Mouse (Mus musculus) heart, embryonic 13.5 days (tissue): ENCODE results near the gene Golm1. TPM values are rescaled to one million over a fixed set of nuclear protein-coding genes. Genes with fewer than 3 reads are reported as not detected.

Experiments used
- ATAC-seq: fragments of 200-750 bp; cut with Nextera tagmentation; 2 replicates; pipeline ENCODE4 v1.8.0; 2017; ENCODE audit warnings: moderate TSS enrichment; ENCODE audit not compliant: insufficient number of reproducible peaks, low FRiP score, low TSS enrichment; ENCODE audit errors: extremely low read depth
- H3K27ac ChIP-seq: fragments of 300-500 bp; sonication (generic); replicated peaks from 2 replicates; pipeline ENCODE4 v1.5.1; 2015; ENCODE audit warnings: moderate library complexity, mild to moderate bottlenecking, inconsistent platforms
- H3K27me3 ChIP-seq: fragments of 300-500 bp; sonication (generic); replicated peaks from 2 replicates; pipeline ENCODE4 v1.6.1; 2015; ENCODE audit warnings: mild to moderate bottlenecking, inconsistent platforms
- H3K36me3 ChIP-seq: fragments of 300-500 bp; sonication (generic); 2 replicates; pipeline ENCODE4 v1.6.1; 2015; ENCODE audit warnings: mild to moderate bottlenecking, inconsistent platforms
- H3K4me1 ChIP-seq: fragments of 300-500 bp; sonication (generic); 2 replicates; pipeline ENCODE4 v1.6.1; 2015; ENCODE audit warnings: inconsistent platforms
- H3K4me2 ChIP-seq: fragments of 300-500 bp; sonication (generic); 2 replicates; pipeline ENCODE4 v1.6.1; 2015; ENCODE audit warnings: inconsistent platforms, mild to moderate bottlenecking, moderate library complexity
- H3K4me3 ChIP-seq: fragments of 300-500 bp; sonication (generic); 2 replicates; pipeline ENCODE4 v1.5.1; 2015; ENCODE audit warnings: moderate library complexity, mild to moderate bottlenecking, inconsistent platforms
- H3K9ac ChIP-seq: fragments of 300-500 bp; sonication (generic); 2 replicates; pipeline ENCODE4 v1.6.1; 2015; ENCODE audit warnings: inconsistent platforms, mild to moderate bottlenecking, moderate library complexity
- H3K9me3 ChIP-seq: fragments of 300-500 bp; sonication (generic); 2 replicates; pipeline ENCODE4 v1.6.1; 2016; ENCODE audit warnings: inconsistent platforms
- WGBS: fragments of 180-500 bp; shearing (Covaris S2); methylation state at CpG from one replicate; pipeline ENCODE4 v1.1.7; 2015; ENCODE audit warnings: mixed read lengths; 5-methylcytosine and 5-hydroxymethylcytosine counted together
- polyA plus RNA-seq: library from polyadenylated mRNA; unstranded; fragments of >200 nt; fragmentation: Nextera tagmentation; extraction: Ambion mirVana; gene quantifications from 2 replicates; pipeline ENCODE4 v1.2.1, GENCODE M21; 2015

Golm1 gene
- polyA plus RNA-seq, 1 experiment from 2014 or later = 51.3 TPM

DNA sequence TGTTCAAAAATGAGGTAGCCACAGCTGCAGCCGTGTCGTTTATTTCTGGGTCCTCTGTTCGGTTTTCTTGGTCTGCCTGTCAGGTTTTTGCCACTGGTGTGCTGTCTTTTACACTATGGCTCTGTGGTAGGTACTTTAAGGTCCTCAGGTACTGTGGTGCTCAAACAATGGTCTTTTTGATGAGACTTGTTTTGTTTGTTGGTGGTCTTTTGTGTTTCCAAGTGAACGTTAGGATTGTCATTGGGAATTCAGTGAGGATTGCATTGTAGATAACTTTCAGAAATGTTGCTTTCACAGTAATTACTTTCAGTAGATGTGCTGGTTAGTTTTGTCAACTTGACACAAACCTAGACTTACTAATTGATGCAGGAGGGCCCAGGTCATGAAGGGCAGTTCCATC lies 85.9 kb downstream of the Golm1 start:
- H3K4me2 ChIP-seq = no peak overlapping the region
- no peaks in the 10 kb centered on the region for H3K27me3 ChIP-seq
- no peak for ATAC-seq
- H3K27ac ChIP-seq = no peak overlapping the region
- no peak overlapping the region for H3K9ac ChIP-seq
- H3K4me3 ChIP-seq = no peak overlapping the region
- H3K36me3 ChIP-seq = peaks cover 76% of the 10 kb centered on the region
- H3K4me1 ChIP-seq = peaks cover 30% of the 10 kb centered on the region
- WGBS = 85% methylated on average over 4 of the region's 4 CpGs
- H3K9me3 ChIP-seq = no peaks in the 10 kb centered on the region

DNA sequence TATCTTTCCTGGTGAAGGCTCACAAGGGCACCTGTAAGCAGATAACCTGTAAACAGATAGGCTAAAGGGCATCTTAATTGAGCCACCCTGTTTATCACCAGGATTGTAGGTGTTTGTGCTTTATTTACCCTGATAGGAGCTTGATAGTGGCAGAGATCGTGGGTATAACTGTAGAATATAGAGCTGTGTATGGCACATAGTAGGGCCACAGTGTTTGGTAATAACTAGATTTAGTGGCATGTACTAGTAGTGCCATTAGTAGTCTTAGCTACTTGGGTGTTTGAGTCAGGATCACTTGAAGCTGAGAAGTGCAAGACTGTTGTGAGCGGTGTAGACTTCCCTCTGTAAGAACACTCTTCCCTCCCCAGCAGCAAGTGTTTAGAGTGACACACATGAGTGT lies 88.4 kb downstream of the Golm1 start:
- Histone ChIP-seq H3K9me3 (no peaks in the 10 kb centered on the region), H3K36me3 (peaks cover 53% of the 10 kb centered on the region), H3K27ac (no peak overlapping the region), H3K4me2 (peak overlapping the region; percentile 82), H3K27me3 (no peaks in the 10 kb centered on the region), H3K4me1 (peaks cover 35% of the 10 kb centered on the region), H3K9ac (peak overlapping the region; percentile 94), H3K4me3 (no peak overlapping the region)
- 77% methylated on average over 2 of the region's 2 CpGs for WGBS
- ATAC-seq = no peak

DNA sequence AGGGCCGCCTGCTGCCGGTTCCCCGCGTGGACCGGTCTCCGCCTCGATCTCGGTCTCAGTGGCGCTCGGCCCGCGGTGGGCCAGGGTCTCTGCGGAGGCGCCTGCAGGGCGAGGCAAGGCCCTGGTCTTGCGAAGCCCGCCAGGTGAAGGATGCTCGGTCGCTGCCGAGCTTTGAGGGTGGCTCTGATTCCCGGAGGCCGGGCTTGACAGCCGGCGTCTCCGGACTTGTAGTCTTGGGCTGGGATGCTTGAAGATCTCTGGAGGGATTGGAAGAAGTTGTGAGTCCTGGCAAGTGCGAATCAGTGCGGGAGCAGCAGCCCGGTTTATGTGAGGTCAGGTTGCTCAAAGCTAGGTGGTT lies 90.0 kb downstream of the Golm1 start:
- peaks cover 37% of the 10 kb centered on the region for H3K36me3 ChIP-seq
- ATAC-seq = no peak; the same call in 1 of the 2 replicates
- WGBS = under 1% methylated on average over 28 of the region's 28 CpGs

DNA sequence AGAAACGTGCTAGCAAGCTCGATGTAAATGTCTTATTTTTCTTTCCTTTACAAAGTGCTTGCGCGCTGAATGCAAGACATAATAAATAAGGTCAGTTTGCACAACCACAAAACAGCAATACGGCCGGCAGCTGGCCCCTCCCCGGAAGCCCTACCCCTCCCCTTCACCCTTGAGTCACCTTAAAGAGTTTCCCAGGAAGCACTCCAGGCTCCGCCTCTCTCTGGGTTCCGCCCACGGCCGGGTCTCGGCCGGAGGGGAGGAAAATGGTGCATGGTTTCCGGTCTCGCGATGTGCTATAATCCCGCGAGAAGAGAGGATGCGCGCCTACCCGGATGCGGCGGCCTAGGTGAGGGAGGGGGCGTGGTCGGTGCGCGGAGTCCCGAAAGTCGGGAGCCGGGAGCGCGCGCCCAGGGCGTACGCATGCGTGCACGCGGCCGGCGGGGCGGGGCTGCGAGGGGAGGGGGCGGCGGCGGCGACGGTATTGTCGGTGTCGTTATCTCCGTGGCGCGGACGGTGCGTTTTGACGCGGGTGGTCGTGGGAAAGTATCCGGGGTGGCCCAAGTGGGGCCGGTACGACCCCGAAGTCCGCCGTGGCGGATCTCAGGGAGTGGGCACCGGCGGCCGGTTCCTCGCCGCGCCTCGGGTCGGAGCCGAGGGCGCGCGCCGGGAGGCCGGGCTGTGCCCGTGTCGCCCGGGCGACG lies 90.5 kb downstream of the Golm1 start, which contains the start of the genes Agtpbp1 and Naa35:
Gene Agtpbp1, minus strand, starts transcription at position 281 of the 701 bp plus-strand sequence.
Gene Naa35, plus strand, starts transcription at position 313 of the 701 bp plus-strand sequence.
- peak within 1 kb of the TSS; percentile 82 for H3K4me2 ChIP-seq
- peak; percentile 96 for ATAC-seq
- H3K4me3 ChIP-seq = peak within 1 kb of the TSS; percentile 90
- under 1% methylated on average over 80 of the region's 83 CpGs for WGBS
- peak within 1 kb of the TSS; percentile 94 for H3K9ac ChIP-seq
- H3K27ac ChIP-seq = peak within 1 kb of the TSS; percentile 80
- peaks cover 32% of the 10 kb centered on the region for H3K36me3 ChIP-seq
- H3K4me1 ChIP-seq = peaks cover 35% of the 10 kb centered on the region
- H3K27me3 ChIP-seq = no peaks in the 10 kb centered on the region
- H3K9me3 ChIP-seq = no peaks in the 10 kb centered on the region

More for the DNA sequence above, 90.0 kb downstream of the Golm1 start:
- Histone ChIP-seq H3K27ac (peak overlapping the region; percentile 75), H3K9me3 (no peaks in the 10 kb centered on the region), H3K27me3 (no peaks in the 10 kb centered on the region), H3K4me3 (peak overlapping the region; percentile 90), H3K4me2 (peak overlapping the region; percentile 82), H3K9ac (peak overlapping the region; percentile 94), H3K4me1 (peaks cover 35% of the 10 kb centered on the region)

Other genes with a start within 250 kb of the Golm1 start
- gene Agtpbp1, start 90.6 kb downstream of the Golm1 start, polyA plus RNA-seq = 9.2 and 9.4 TPM in 2 replicates
- 68.5 and 74.1 TPM in 2 replicates for gene Naa35, start 90.6 kb downstream of the Golm1 start, polyA plus RNA-seq
- gene 4921517D22Rik, start 18.3 kb upstream of the Golm1 start, polyA plus RNA-seq = not detected in 2 replicates
- gene Spata31d1a, start 34.5 kb upstream of the Golm1 start, polyA plus RNA-seq = not detected in 2 replicates
- not detected in 2 replicates for gene Spata31d1b, start 36.5 kb upstream of the Golm1 start, polyA plus RNA-seq
- not detected in 2 replicates for gene Spata31d1d, start 55.9 kb upstream of the Golm1 start, polyA plus RNA-seq
- not detected in 2 replicates for gene 1700014D04Rik, start 70.9 kb upstream of the Golm1 start, polyA plus RNA-seq
- gene Isca1, start 94.0 kb upstream of the Golm1 start, polyA plus RNA-seq = 169 and 173 TPM in 2 replicates
- not detected in 2 replicates for gene Gm49354, start 106.4 kb upstream of the Golm1 start, polyA plus RNA-seq
- gene Tut7, start 147.3 kb upstream of the Golm1 start, polyA plus RNA-seq = 30.6 and 32.7 TPM in 2 replicates